Comparison of ENCODE assay signal across 12 mouse cellular contexts in the genomic region with DNA sequence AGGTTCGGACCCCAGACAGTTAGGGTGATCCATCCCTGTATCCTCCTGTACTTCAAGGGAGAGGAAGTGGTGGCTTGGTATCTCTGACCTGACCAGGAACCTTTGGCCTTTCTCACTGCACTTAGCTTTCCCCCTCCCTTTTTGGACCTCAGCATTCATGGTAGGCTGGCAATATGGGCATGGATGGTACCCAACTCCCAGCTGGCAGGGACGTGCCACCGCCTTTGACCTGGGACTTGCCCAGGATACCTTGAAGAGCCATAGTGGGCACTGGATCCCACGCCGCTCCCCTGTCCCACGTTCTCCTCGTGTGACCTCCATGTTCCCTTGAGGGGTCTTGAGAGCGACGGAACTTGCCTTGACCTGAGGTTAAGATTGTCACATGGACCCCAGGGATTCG. TPM values are rescaled to one million over a fixed set of nuclear protein-coding genes. Genes with fewer than 3 reads are reported as not detected.
DNase-seq lines count a peak whose midpoint lies in the region; ATAC-seq and TF ChIP-seq lines count a peak whose summit lies in the region.
"Had no signal": no experiment of that assay in that cellular context is flagged by ENCODE, and none has a peak within 500 bp of the region (broad histone marks: within the 10 kb centered on the region; RNA-seq: fewer than 3 reads in every experiment).

No protein-coding gene starts in this region.

- H3K27me3 ChIP-seq in hindbrain, embryonic 10.5 days (ENCODE audit: insufficient read depth, poor library complexity, severe bottlenecking): peaks cover 83% of the 10 kb centered on the region
- H3K27me3 ChIP-seq in hindbrain, embryonic 16.5 days (replicated peaks; ENCODE audit: control insufficient read depth, insufficient read depth, low read length): peaks cover 53% of the 10 kb centered on the region
- peaks cover 54% of the 10 kb centered on the region for H3K27me3 ChIP-seq in limb, embryonic 14.5 days (ENCODE audit: control insufficient read depth, insufficient read depth, low read length)
- H3K27me3 ChIP-seq in neural tube, embryonic 12.5 days (replicated peaks): peaks cover 66% of the 10 kb centered on the region

- no peak overlapping the region for H3K4me2 ChIP-seq in hindbrain, embryonic 16.5 days (ENCODE audit: low read length)
- H3K4me2 ChIP-seq in limb, embryonic 14.5 days (replicated peaks; ENCODE audit: low read depth, low read length, severe bottlenecking): peak overlapping the region; percentile 22; the same call in 1 of the 2 replicates
- peak overlapping the region; percentile 33; the same call in 1 of the 2 replicates for H3K4me2 ChIP-seq in neural tube, embryonic 12.5 days (replicated peaks)
- H3K4me2 ChIP-seq: forebrain, embryonic 15.5 days; kidney, embryonic 15.5 days had no signal

- peak; percentile 21 for DNase-seq in hindbrain, embryonic 10.5 days (ENCODE audit: low spot score)
- no peak for DNase-seq in limb, embryonic 14.5 days (ENCODE audit: low spot score)
- no peak for DNase-seq in adrenal gland, postnatal 4 days (ENCODE audit: low spot score in 2 of 2)
- no peak for DNase-seq in right cerebral cortex, adult 2 months (ENCODE audit: low spot score in 2 of 2)
- DNase-seq: adrenal gland, adult 8-10 months; spleen, adult 18-20 months had no signal

- TF ChIP-seq POLR2A in limb, embryonic 14.5 days (IDR thresholded peaks at IDR 0.05; ENCODE audit: borderline replicate concordance, extremely low read depth, insufficient read depth, insufficient read length): no peak

- peaks cover 21% of the 10 kb centered on the region for H3K4me1 ChIP-seq in hindbrain, embryonic 10.5 days (replicated peaks)
- peaks cover 10% of the 10 kb centered on the region for H3K4me1 ChIP-seq in hindbrain, embryonic 16.5 days (ENCODE audit: control insufficient read depth, insufficient read depth, low read depth, low read length)
- H3K4me1 ChIP-seq in limb, embryonic 14.5 days (ENCODE audit: control insufficient read depth, insufficient read depth, low read length): peaks cover 7% of the 10 kb centered on the region; the same call in 1 of the 2 replicates
- H3K4me1 ChIP-seq in neural tube, embryonic 12.5 days: peaks cover 18% of the 10 kb centered on the region

- no peaks in the 10 kb centered on the region for H3K36me3 ChIP-seq in hindbrain, embryonic 10.5 days
- H3K36me3 ChIP-seq in hindbrain, embryonic 16.5 days (ENCODE audit: control insufficient read depth, insufficient read depth, low read length): no peaks in the 10 kb centered on the region
- H3K36me3 ChIP-seq in limb, embryonic 14.5 days (ENCODE audit: control insufficient read depth, insufficient read depth, low read length): 0 out of 2 replicates have a peak, but pooled peaks cover 11% of the 10 kb centered on the region
- H3K36me3 ChIP-seq in neural tube, embryonic 12.5 days: no peaks in the 10 kb centered on the region
- H3K36me3 ChIP-seq: forebrain, embryonic 15.5 days; kidney, embryonic 15.5 days had no signal

- no peak overlapping the region for H3K27ac ChIP-seq in hindbrain, embryonic 10.5 days
- H3K27ac ChIP-seq in hindbrain, embryonic 16.5 days (ENCODE audit: low read depth, low read length): no peak overlapping the region
- no peak overlapping the region for H3K27ac ChIP-seq in limb, embryonic 14.5 days (replicated peaks; ENCODE audit: low read depth, low read length)
- H3K27ac ChIP-seq in neural tube, embryonic 12.5 days: no peak overlapping the region
- H3K27ac ChIP-seq: forebrain, embryonic 15.5 days; kidney, embryonic 15.5 days had no signal

- no peak overlapping the region for H3K9ac ChIP-seq in hindbrain, embryonic 16.5 days (ENCODE audit: low read depth, low read length)
- no peak overlapping the region for H3K9ac ChIP-seq in limb, embryonic 14.5 days (ENCODE audit: low read depth, low read length, severe bottlenecking)
- no peak overlapping the region for H3K9ac ChIP-seq in neural tube, embryonic 12.5 days
- H3K9ac ChIP-seq: forebrain, embryonic 15.5 days; kidney, embryonic 15.5 days had no signal

- no peak for ATAC-seq in hindbrain, embryonic 16.5 days
- 0 out of 2 replicates have a peak, but pooled peaks have one; percentile 19 for ATAC-seq in erythroid progenitor cell, adult 5-6 weeks (replicated peaks; ENCODE audit: low FRiP score, poor library complexity, severe bottlenecking)
- ATAC-seq in limb, embryonic 14.5 days (ENCODE audit: low FRiP score, low read depth): no peak
- 0 out of 2 replicates have a peak, but pooled peaks have one; percentile 4 for ATAC-seq in neural tube, embryonic 12.5 days (ENCODE audit: low FRiP score, low read depth)
- ATAC-seq: lung, postnatal 0 days had no signal

- no peaks in the 10 kb centered on the region for H3K9me3 ChIP-seq in hindbrain, embryonic 10.5 days
- H3K9me3 ChIP-seq in hindbrain, embryonic 16.5 days (ENCODE audit: control insufficient read depth, low read length): no peaks in the 10 kb centered on the region
- H3K9me3 ChIP-seq in limb, embryonic 14.5 days (ENCODE audit: control insufficient read depth, low read length): no peaks in the 10 kb centered on the region
- no peaks in the 10 kb centered on the region for H3K9me3 ChIP-seq in neural tube, embryonic 12.5 days
- H3K9me3 ChIP-seq: forebrain, embryonic 15.5 days; kidney, embryonic 15.5 days had no signal

- peak overlapping the region; percentile 41 for H3K4me3 ChIP-seq in hindbrain, embryonic 10.5 days
- H3K4me3 ChIP-seq in hindbrain, embryonic 16.5 days (ENCODE audit: low read length): no peak overlapping the region
- no peak overlapping the region for H3K4me3 ChIP-seq in limb, embryonic 14.5 days (replicated peaks; ENCODE audit: low read length)
- no peak overlapping the region for H3K4me3 ChIP-seq in neural tube, embryonic 12.5 days
- H3K4me3 ChIP-seq: forebrain, embryonic 15.5 days had no signal

- WGBS in hindbrain, embryonic 10.5 days: 4% methylated on average over 10 of the region's 10 CpGs
- WGBS in hindbrain, embryonic 16.5 days: 5% methylated on average over 10 of the region's 10 CpGs
- WGBS in limb, embryonic 14.5 days: 20% methylated on average over 10 of the region's 10 CpGs
- WGBS in neural tube, embryonic 12.5 days: 1% methylated on average over 10 of the region's 10 CpGs

RNA-seq across cellular contexts. Expression of a gene that starts 10.9 kb away (rescaled TPM):
- polyA plus RNA-seq in hindbrain, embryonic 10.5 days (2016; fragmentation: Nextera tagmentation; extraction: Ambion mirVana): 31.7 and 38.2 TPM in 2 replicates
- polyA plus RNA-seq in hindbrain, embryonic 16.5 days (2015; fragmentation: Nextera tagmentation; extraction: Ambion mirVana): 30.4 and 31.5 TPM in 2 replicates
- total RNA-seq in erythroid progenitor cell, adult 5-6 weeks (2015; ENCODE audit: low replicate concordance): 5.4 and 6.5 TPM in 2 replicates
- 7.6 and 10.4 TPM in 2 replicates for total RNA-seq in erythroid progenitor cell, adult 5-6 weeks (2017; ENCODE audit: low replicate concordance)
- 17.1 and 22.9 TPM in 2 replicates for polyA plus RNA-seq in limb, embryonic 14.5 days (2012; rRNA removed)
- 41.8 and 41.9 TPM in 2 replicates for polyA plus RNA-seq in limb, embryonic 14.5 days (2014; fragmentation: Nextera tagmentation; extraction: Ambion mirVana)
- polyA plus RNA-seq in neural tube, embryonic 12.5 days (2016; fragmentation: Nextera tagmentation; extraction: Ambion mirVana): 37.9 and 46.7 TPM in 2 replicates
- 10 to 100 TPM; 38.8 to 44.1 TPM for total RNA-seq in adrenal gland, postnatal 4 days (2021)

RNA-seq across cellular contexts. Expression of a gene that starts 11.3 kb away (rescaled TPM):
- polyA plus RNA-seq in hindbrain, embryonic 10.5 days (2016; fragmentation: Nextera tagmentation; extraction: Ambion mirVana): 12.3 and 17.2 TPM in 2 replicates
- 17.5 and 23.5 TPM in 2 replicates for polyA plus RNA-seq in hindbrain, embryonic 16.5 days (2015; fragmentation: Nextera tagmentation; extraction: Ambion mirVana)
- total RNA-seq in erythroid progenitor cell, adult 5-6 weeks (2015; ENCODE audit: low replicate concordance): not detected in 2 replicates
- 1.4 TPM in 1 of 2 replicates, not detected in the other for total RNA-seq in erythroid progenitor cell, adult 5-6 weeks (2017; ENCODE audit: low replicate concordance)
- polyA plus RNA-seq in limb, embryonic 14.5 days (2012; rRNA removed): 58.8 and 83.5 TPM in 2 replicates
- 36.5 and 41.5 TPM in 2 replicates for polyA plus RNA-seq in limb, embryonic 14.5 days (2014; fragmentation: Nextera tagmentation; extraction: Ambion mirVana)
- polyA plus RNA-seq in neural tube, embryonic 12.5 days (2016; fragmentation: Nextera tagmentation; extraction: Ambion mirVana): 28.4 and 28.9 TPM in 2 replicates
- 1 to 10 TPM; 2.2 to 2.8 TPM for total RNA-seq in adrenal gland, postnatal 4 days (2021)

Comparison
In these comparisons a context has a peak if more than half of its experiments do, and no peak if none do; other contexts are left out.
1. ATAC-seq: peak in erythroid progenitor cell, adult 5-6 weeks (single experiment) and neural tube, embryonic 12.5 days (single experiment); none in hindbrain, embryonic 16.5 days (single experiment) and limb, embryonic 14.5 days (single experiment).